Mouse (Mus musculus) neural tube, embryonic 11.5 days (tissue): Measurements from ENCODE around the gene Arhgap18. TPM values are rescaled to one million over a fixed set of nuclear protein-coding genes. Genes with fewer than 3 reads are reported as not detected.

Experiments used
- ATAC-seq: fragments of 200-750 bp; cut with Nextera tagmentation; 2 replicates; pipeline ENCODE4 v1.8.0; 2017; ENCODE audit warnings: moderate number of reproducible peaks, mild to moderate bottlenecking, moderate TSS enrichment, moderate library complexity; ENCODE audit not compliant: insufficient read depth, low FRiP score, low TSS enrichment
- DNase-seq: peaks from one replicate; pipeline ENCODE4 v3.0.0-alpha.2; 2015; ENCODE audit warnings: low spot score
- H3K27ac ChIP-seq: fragments of 300-500 bp; sonication (generic); 2 replicates; pipeline ENCODE4 v1.5.1; 2014; ENCODE audit warnings: low read depth, mild to moderate bottlenecking, low read length
- H3K27me3 ChIP-seq: fragments of 300-500 bp; sonication (generic); 2 replicates; pipeline ENCODE4 v1.6.1; 2014; ENCODE audit warnings: mild to moderate bottlenecking, low read length, mixed read lengths; ENCODE audit not compliant: control insufficient read depth, insufficient read depth
- H3K36me3 ChIP-seq: fragments of 300-500 bp; sonication (generic); 2 replicates; pipeline ENCODE4 v1.6.1; 2014; ENCODE audit warnings: mild to moderate bottlenecking, low read length, moderate library complexity, mixed read lengths; ENCODE audit not compliant: control insufficient read depth, insufficient read depth
- H3K4me1 ChIP-seq: fragments of 300-500 bp; sonication (generic); 2 replicates; pipeline ENCODE4 v1.6.1; 2014; ENCODE audit warnings: low read length, mixed read lengths; ENCODE audit not compliant: control insufficient read depth, insufficient read depth
- H3K4me2 ChIP-seq: fragments of 300-500 bp; sonication (generic); 2 replicates; pipeline ENCODE4 v1.6.1; 2014; ENCODE audit warnings: low read depth, mild to moderate bottlenecking, moderate library complexity
- H3K4me3 ChIP-seq: fragments of 300-500 bp; sonication (generic); 2 replicates; pipeline ENCODE4 v1.5.1; 2014; ENCODE audit warnings: low read depth, low read length
- H3K9ac ChIP-seq: fragments of 300-500 bp; sonication (generic); 2 replicates; pipeline ENCODE4 v1.6.1; 2014; ENCODE audit warnings: mild to moderate bottlenecking, low read length
- H3K9me3 ChIP-seq: fragments of 300-500 bp; sonication (generic); 2 replicates; pipeline ENCODE4 v1.6.1; 2016; ENCODE audit warnings: low read length; ENCODE audit not compliant: control insufficient read depth
- whole genome bisulfite sequencing: fragments of 180-500 bp; shearing (Covaris S2); extraction: QIAGEN DNeasy Blood & Tissue Kit; methylation state at CpG from one replicate; pipeline ENCODE4 v1.1.7; 2014; 5-methylcytosine and 5-hydroxymethylcytosine counted together
- polyA plus RNA-seq: library from polyadenylated mRNA; unstranded; fragments of >200 nt; fragmentation: Nextera tagmentation; extraction: Ambion mirVana; gene quantifications from 2 replicates; pipeline ENCODE4 v1.2.1, GENCODE M21; 2014

Arhgap18 gene
- polyA plus RNA-seq, 1 experiment from 2014 or later = 11.0 TPM

DNA sequence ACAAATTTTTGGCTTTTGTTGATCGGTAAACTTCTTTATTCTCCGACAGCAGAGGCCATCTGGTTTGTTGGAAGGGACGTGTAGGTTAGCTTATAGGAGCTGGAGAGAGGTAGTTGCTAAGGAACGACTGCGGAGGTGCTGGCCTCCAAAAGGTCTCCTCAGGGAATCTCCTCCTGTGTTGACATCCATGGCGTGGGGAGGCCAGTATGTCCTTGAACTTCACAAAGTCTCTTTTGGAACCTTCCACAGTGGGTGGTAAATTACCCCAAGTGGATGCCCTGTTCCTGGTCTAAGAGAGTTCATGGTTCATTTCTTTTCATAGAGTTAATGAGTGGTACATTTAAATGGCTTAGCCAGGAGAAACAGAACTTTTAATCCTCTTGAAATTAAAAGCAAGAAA lies 136.0 kb downstream of the Arhgap18 start:
- Histone ChIP-seq H3K27ac (no peak overlapping the region), H3K4me1 (no peaks in the 10 kb centered on the region), H3K27me3 (no peaks in the 10 kb centered on the region), H3K4me3 (no peak overlapping the region), H3K36me3 (no peaks in the 10 kb centered on the region), H3K9ac (no peak overlapping the region), H3K4me2 (no peak overlapping the region), H3K9me3 (no peaks in the 10 kb centered on the region)
- ATAC-seq = peak; percentile 48; the same call in 1 of the 2 replicates
- no peak for DNase-seq
- 35% methylated on average over 6 of the region's 6 CpGs for WGBS

DNA sequence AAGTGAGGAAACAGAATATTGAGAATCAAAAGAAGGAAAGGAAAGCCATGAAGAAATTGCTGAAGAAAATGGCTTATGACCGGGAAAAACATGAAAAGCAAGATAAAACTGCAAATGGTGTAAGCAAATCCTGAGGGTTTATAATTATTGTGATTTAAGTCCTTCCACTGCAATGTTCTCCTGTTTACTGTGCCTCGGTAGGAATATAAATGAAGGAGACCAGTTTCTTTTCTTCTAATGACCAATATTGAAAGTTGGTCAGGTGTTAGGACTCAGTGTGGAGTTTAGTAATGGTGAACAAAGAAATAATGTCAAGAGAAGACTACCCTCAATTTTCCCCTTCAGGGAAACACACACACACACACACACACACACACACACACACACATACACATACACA lies 136.5 kb downstream of the Arhgap18 start:
- Histone ChIP-seq H3K4me3 (no peak overlapping the region), H3K9ac (no peak overlapping the region), H3K27ac (no peak overlapping the region), H3K36me3 (no peaks in the 10 kb centered on the region), H3K4me2 (no peak overlapping the region), H3K4me1 (no peaks in the 10 kb centered on the region), H3K9me3 (no peaks in the 10 kb centered on the region), H3K27me3 (no peaks in the 10 kb centered on the region)
- DNase-seq = no peak
- 80% methylated on average over 2 of the region's 2 CpGs for WGBS
- ATAC-seq = no peak

DNA sequence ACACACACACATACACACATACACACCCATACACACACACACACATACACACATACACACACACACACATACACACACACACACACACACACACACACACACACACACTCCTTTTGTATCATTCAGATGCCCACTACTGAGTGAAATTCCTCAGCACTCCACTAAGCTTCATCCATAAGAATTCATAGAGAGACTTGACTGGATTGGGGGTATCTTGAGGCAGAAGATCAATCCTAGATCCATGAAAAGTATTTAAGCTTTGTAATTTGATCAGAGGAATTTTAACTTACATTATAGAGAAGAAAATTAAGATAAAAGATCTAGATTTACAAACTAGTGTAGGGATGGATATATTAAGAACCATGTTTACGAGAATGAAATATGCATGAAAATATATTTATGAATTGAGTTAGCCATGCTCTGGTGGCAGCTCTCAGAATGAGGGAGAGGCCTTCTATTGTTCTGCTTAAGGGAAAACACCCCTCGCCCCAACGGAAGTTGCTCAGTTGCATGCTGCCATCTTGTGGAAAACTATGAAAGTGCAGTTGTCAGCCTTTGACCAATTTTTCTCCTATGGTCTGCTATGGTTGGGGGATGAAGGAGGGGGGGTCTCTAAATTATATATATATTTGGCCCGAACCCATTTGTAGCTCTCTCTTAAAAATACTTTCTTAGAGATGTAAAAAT lies 137.2 kb downstream of the Arhgap18 start:
- Histone ChIP-seq H3K4me2 (no peak overlapping the region), H3K4me3 (no peak overlapping the region), H3K9ac (no peak overlapping the region), H3K36me3 (no peaks in the 10 kb centered on the region), H3K9me3 (no peaks in the 10 kb centered on the region), H3K4me1 (no peaks in the 10 kb centered on the region), H3K27ac (no peak overlapping the region), H3K27me3 (no peaks in the 10 kb centered on the region)
- peak; percentile 83 for ATAC-seq
- DNase-seq = peak; percentile 70
- 6% methylated on average over 4 of the region's 4 CpGs for WGBS

DNA sequence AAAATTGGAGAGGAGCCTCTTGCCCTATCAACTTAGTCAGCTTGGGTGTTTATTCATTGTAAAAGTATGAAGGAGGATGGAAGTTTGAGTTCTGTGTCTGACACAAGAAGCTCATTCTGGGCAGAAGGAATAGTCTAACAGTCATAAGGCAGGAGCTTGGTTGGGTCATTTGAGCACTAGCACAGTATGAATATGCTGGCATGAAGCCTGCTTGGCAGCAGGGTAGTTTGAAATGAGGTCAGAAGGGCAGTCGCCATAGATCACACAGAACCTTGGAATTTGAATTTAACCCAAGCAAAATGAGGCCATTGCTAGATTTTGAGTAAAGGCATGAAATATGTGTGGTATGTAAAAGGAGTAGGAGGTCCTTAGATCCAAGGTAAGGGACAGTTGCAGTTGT lies 139.9 kb downstream of the Arhgap18 start:
- WGBS = 85% methylated on average over 1 of the region's 1 CpGs
- no peak overlapping the region for H3K4me2 ChIP-seq
- H3K9ac ChIP-seq = no peak overlapping the region
- no peak overlapping the region for H3K4me3 ChIP-seq
- H3K9me3 ChIP-seq = no peaks in the 10 kb centered on the region
- no peaks in the 10 kb centered on the region for H3K4me1 ChIP-seq
- DNase-seq = no peak
- no peaks in the 10 kb centered on the region for H3K36me3 ChIP-seq
- no peaks in the 10 kb centered on the region for H3K27me3 ChIP-seq
- ATAC-seq = no peak
- no peak overlapping the region for H3K27ac ChIP-seq

DNA sequence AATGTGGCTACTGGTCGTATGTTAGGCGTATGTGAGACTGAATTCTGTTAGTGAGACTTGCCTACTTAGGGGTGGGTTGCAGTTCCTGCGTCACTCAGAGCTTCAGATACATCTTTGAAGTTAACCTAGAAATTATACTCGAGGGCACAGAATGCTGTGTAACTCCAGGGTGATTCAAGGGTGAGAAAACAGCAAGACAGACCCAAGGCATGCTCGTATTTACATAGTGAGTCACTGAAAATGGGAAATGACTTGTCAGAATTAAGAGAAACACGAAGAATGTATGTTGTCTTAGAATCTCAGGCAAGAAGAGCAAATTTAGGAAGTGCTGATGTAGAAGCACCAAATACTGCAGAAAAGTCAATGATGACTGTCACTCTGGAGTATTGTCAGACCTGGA lies 142.5 kb downstream of the Arhgap18 start:
- H3K4me2 ChIP-seq = no peak overlapping the region
- no peak for DNase-seq
- H3K36me3 ChIP-seq = no peaks in the 10 kb centered on the region
- H3K27ac ChIP-seq = no peak overlapping the region
- WGBS = 76% methylated on average over 6 of the region's 6 CpGs
- no peak overlapping the region for H3K4me3 ChIP-seq
- H3K9me3 ChIP-seq = no peaks in the 10 kb centered on the region
- no peaks in the 10 kb centered on the region for H3K4me1 ChIP-seq
- H3K9ac ChIP-seq = no peak overlapping the region
- H3K27me3 ChIP-seq = no peaks in the 10 kb centered on the region
- no peak for ATAC-seq

DNA sequence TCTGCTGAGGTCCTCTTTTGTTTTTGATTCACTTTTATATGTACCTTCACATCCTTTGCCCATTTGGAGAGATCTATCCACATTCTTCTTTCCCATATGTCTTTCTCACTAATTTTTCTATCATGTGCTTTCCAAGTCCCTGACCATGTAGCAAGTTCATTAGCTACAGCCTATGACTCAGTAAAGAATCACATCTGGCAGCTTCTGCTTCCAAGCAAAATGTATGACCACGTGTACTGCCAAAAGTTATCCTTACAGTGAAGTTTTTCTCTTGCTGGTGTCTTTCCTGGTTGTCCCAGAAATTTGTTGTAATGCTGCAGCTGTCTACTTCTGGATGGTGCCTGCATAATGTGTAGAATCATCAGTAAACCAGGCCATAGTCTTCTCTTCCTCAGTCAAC lies 147.2 kb downstream of the Arhgap18 start:
- Histone ChIP-seq H3K4me1 (no peaks in the 10 kb centered on the region), H3K27ac (no peak overlapping the region), H3K36me3 (no peaks in the 10 kb centered on the region), H3K27me3 (no peaks in the 10 kb centered on the region), H3K4me3 (no peak overlapping the region), H3K4me2 (no peak overlapping the region), H3K9me3 (no peaks in the 10 kb centered on the region), H3K9ac (no peak overlapping the region)
- DNase-seq = no peak
- 79% methylated on average over 1 of the region's 1 CpGs for WGBS
- no peak for ATAC-seq

DNA sequence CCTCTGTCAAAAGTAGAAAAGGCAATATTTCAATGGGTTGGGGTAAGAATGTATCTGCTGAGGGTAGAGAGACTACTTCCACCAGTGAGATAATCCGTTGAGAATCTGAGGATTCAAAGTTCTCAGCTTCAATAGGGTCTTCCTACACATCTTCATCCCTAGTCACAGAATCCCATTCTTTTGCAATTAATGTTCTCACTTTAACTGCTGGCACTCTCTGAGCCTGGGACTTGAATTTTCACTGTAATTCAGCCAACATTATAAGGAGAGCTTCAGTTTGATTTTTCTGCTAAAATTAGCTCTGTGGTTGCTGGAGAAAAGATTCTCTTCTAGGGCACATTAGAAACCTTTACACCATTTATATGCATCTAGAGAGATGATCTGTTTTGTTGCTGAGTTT lies 150.6 kb downstream of the Arhgap18 start:
- no peaks in the 10 kb centered on the region for H3K27me3 ChIP-seq

DNA sequence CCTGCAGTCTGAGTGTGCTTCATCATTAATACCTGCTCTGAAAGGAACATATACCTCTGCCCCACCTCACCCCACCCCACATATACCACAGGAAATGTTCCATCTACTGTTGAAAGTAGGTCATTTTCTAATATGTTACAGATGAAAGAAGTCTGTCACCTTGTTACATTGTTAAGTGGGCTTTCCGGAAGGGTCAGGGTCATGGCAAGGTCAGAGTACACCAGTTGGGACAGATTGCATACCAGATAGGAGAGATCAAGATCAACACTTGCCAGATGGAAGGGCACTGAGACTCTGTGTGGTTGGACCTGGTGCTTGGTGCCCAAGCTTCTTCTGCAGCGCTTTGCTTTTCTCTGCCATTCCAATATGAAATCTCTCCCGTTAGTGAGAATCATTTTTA lies 158.0 kb downstream of the Arhgap18 start:
- ATAC-seq = no peak
- Histone ChIP-seq H3K4me3 (no peak overlapping the region), H3K4me1 (no peaks in the 10 kb centered on the region), H3K9ac (no peak overlapping the region), H3K9me3 (no peaks in the 10 kb centered on the region), H3K27ac (no peak overlapping the region), H3K4me2 (no peak overlapping the region), H3K36me3 (no peaks in the 10 kb centered on the region), H3K27me3 (no peaks in the 10 kb centered on the region)
- no peak for DNase-seq
- 81% methylated on average over 3 of the region's 3 CpGs for WGBS

More for the DNA sequence above, 150.6 kb downstream of the Arhgap18 start:
- Histone ChIP-seq H3K9me3 (no peaks in the 10 kb centered on the region), H3K4me1 (no peaks in the 10 kb centered on the region), H3K9ac (no peak overlapping the region), H3K27ac (no peak overlapping the region), H3K4me2 (no peak overlapping the region), H3K4me3 (no peak overlapping the region), H3K36me3 (no peaks in the 10 kb centered on the region)
- DNase-seq (no peak), ATAC-seq (no peak)
- 68% methylated on average over 1 of the region's 1 CpGs for WGBS

DNA sequence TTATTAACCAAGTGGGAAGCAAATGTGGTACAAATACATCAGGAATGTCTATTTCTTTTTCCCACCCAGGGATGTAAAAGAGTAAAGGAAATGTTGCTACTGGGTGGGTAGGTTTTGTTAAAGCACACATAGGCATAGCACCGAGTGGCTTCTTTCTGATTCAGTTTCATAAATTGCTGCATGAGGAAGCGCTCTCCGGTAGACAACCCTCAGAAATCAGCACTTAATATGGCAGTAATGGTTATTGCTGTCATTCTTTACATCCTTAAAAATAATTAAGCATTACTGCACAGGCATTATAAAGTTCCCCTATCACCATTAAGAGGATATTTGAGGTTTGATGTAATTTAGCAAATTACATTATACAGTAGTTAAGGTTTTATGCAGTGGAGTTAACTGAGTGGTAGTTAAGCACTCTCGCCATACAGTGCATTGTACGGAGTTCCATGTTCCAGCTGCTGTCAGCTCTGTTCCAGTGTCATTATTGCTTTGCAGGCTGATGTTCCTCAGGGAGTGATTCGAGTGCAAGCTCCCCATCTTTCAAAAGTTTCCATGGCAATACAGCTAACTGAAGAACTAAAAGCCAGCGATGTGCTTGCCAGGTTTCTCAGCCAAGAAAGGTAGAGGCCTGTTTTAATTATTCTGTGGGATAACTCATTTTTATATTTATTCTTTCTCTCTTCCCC lies 159.0 kb downstream of the Arhgap18 start:
- H3K9ac ChIP-seq = no peak overlapping the region
- H3K36me3 ChIP-seq = no peaks in the 10 kb centered on the region
- no peaks in the 10 kb centered on the region for H3K9me3 ChIP-seq
- ATAC-seq (peak; percentile 58; the same call in 1 of the 2 replicates), DNase-seq (peak; percentile 14)
- no peak overlapping the region for H3K4me3 ChIP-seq
- H3K4me1 ChIP-seq = no peaks in the 10 kb centered on the region
- H3K27ac ChIP-seq = no peak overlapping the region
- 68% methylated on average over 7 of the region's 7 CpGs for WGBS
- no peaks in the 10 kb centered on the region for H3K27me3 ChIP-seq
- H3K4me2 ChIP-seq = no peak overlapping the region
